Mouse (Mus musculus): ENCODE results near the gene Anp32a.

Gene Anp32a

GRCm38 (mm10) chr9:62368256-62368905, 27.3 kb downstream of the Anp32a start:
- DNase-seq (ENCODE audit: low read depth, low spot score): no peak

GRCm38 (mm10) chr9:62369172-62369571, 28.1 kb downstream of the Anp32a start:
- no peak for DNase-seq (ENCODE audit: low read depth, low spot score)

GRCm38 (mm10) chr9:62370186-62370585, 29.1 kb downstream of the Anp32a start:
- no peak for DNase-seq (ENCODE audit: low read depth, low spot score)

- DNase-seq (ENCODE audit: low read depth, low spot score): no peak
These were observed 29.7 kb downstream of the Anp32a start for GRCm38 (mm10) chr9:62370648-62371280.

- DNase-seq (ENCODE audit: low read depth, low spot score): no peak
These were observed 30.9 kb downstream of the Anp32a start for GRCm38 (mm10) chr9:62371745-62372555.

GRCm38 (mm10) chr9:62372556-62373221, 31.6 kb downstream of the Anp32a start:
- no peak for DNase-seq (ENCODE audit: low read depth, low spot score)

GRCm38 (mm10) chr9:62373222-62374123, 32.4 kb downstream of the Anp32a start:
- DNase-seq (ENCODE audit: low read depth, low spot score): peak; percentile 55

GRCm38 (mm10) chr9:62374276-62374675, 33.2 kb downstream of the Anp32a start:
- DNase-seq (ENCODE audit: low read depth, low spot score): no peak

- DNase-seq (ENCODE audit: low read depth, low spot score): no peak
These were observed 36.8 kb downstream of the Anp32a start for GRCm38 (mm10) chr9:62377897-62378296.

GRCm38 (mm10) chr9:62380351-62380750, 39.3 kb downstream of the Anp32a start:
- DNase-seq (ENCODE audit: low read depth, low spot score): no peak

GRCm38 (mm10) chr9:62381402-62381913, 40.4 kb downstream of the Anp32a start:
- peak; percentile 87 for DNase-seq (ENCODE audit: low read depth, low spot score)

- no peak for DNase-seq (ENCODE audit: low read depth, low spot score)
These were observed 41.5 kb downstream of the Anp32a start for GRCm38 (mm10) chr9:62382519-62383084.

- no peak for DNase-seq (ENCODE audit: low read depth, low spot score)
These were observed 44.0 kb downstream of the Anp32a start for GRCm38 (mm10) chr9:62385062-62385461.

- DNase-seq (ENCODE audit: low read depth, low spot score): peak; percentile 53
These were observed 44.8 kb downstream of the Anp32a start for GRCm38 (mm10) chr9:62385727-62386518.

GRCm38 (mm10) chr9:62389735-62390134, 48.6 kb downstream of the Anp32a start:
- no peak for DNase-seq (ENCODE audit: low read depth, low spot score)

- no peak for DNase-seq (ENCODE audit: low read depth, low spot score)
These were observed 52.4 kb downstream of the Anp32a start for GRCm38 (mm10) chr9:62393531-62393930.

- no peak for DNase-seq (ENCODE audit: low read depth, low spot score)
These were observed 53.1 kb downstream of the Anp32a start for GRCm38 (mm10) chr9:62394163-62394562.

- DNase-seq (ENCODE audit: low read depth, low spot score): no peak
These were observed 59.6 kb downstream of the Anp32a start for GRCm38 (mm10) chr9:62400531-62401170.

- DNase-seq (ENCODE audit: low read depth, low spot score): no peak
These were observed 60.5 kb downstream of the Anp32a start for GRCm38 (mm10) chr9:62401589-62401988.
